Mouse (Mus musculus) brain, embryonic 14.5 days (tissue): ENCODE results near the gene Zcchc12.
A peak's percentile ranks its signal among the peaks of the same experiment; 100 is the strongest.

ENCODE experiments used
- CTCF ChIP-seq: fragments of 200-500 bp; IDR thresholded peaks from 2 replicates; pipeline ENCODE4 v1.5.1; 2012; ENCODE audit warnings: inconsistent platforms, mild to moderate bottlenecking, moderate library complexity, borderline replicate concordance; ENCODE audit not compliant: insufficient read depth, insufficient read length; ENCODE audit errors: extremely low read depth
- POLR2A ChIP-seq: fragments of 200-500 bp; IDR thresholded peaks from 2 replicates; pipeline ENCODE4 v1.6.1; 2012; ENCODE audit warnings: mild to moderate bottlenecking, inconsistent platforms, borderline replicate concordance; ENCODE audit not compliant: poor library complexity, insufficient read depth, insufficient read length, severe bottlenecking; ENCODE audit errors: extremely low read depth

- TF ChIP-seq POLR2A (no peak), CTCF (peak; percentile 21; the same call in 1 of the 2 replicates)
Observed at GRCm38 (mm10) chrX:36209554-36209953, 13.8 kb downstream of the Zcchc12 start.
